ENCODE assay signal across 28 mouse cellular contexts in the genomic region with DNA sequence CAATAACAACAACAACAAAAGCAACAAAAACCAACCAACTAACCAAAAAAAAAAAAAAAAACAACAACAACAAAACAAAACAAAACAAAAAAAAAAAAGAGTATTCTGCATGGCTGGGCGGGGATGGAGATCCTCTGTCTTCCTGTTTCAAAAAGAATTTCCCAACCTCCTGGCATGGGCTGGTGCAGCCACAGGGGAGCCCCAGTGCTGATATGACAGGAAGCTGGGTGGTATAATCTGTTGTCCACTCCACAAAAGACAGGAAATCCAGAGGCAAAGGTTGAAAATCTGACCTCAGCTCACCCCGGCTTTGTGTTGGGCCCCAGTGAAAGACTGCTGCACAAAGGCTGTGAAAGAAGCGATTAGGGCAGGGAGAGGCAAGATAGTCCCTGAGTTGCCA. TPM values are rescaled to one million over a fixed set of nuclear protein-coding genes. Genes with fewer than 3 reads are reported as not detected.
A peak's percentile ranks its signal among the peaks of the same experiment; 100 is the strongest.
DNase-seq lines count a peak whose midpoint lies in the region; ATAC-seq and TF ChIP-seq lines count a peak whose summit lies in the region.
"Had no signal": no experiment of that assay in that cellular context is flagged by ENCODE, and none has a peak within 500 bp of the region (broad histone marks: within the 10 kb centered on the region; RNA-seq: fewer than 3 reads in every experiment).

No protein-coding gene starts in this region.

- ATAC-seq in granulocyte monocyte progenitor cell, adult 5-6 weeks (replicated peaks; ENCODE audit: poor library complexity, severe bottlenecking): peak; percentile 87
- ATAC-seq: CD4-positive, CD25-positive, alpha-beta regulatory T cell, adult 4 months; forebrain, embryonic 15.5 days; intestine, embryonic 15.5 days had no signal

- no peak for TF ChIP-seq CTCF in ES-Bruce4 (IDR thresholded peaks at IDR 0.05; ENCODE audit: low read depth, low read length)

- H3K9me3 ChIP-seq in ES-Bruce4 (replicated peaks; ENCODE audit: control insufficient read depth, insufficient read depth, low read length, poor library complexity, severe bottlenecking): no peaks in the 10 kb centered on the region
- H3K9me3 ChIP-seq: embryonic facial prominence, embryonic 13.5 days; forebrain, embryonic 12.5 days; forebrain, embryonic 15.5 days; heart, embryonic 10.5 days; heart, embryonic 13.5 days; intestine, embryonic 15.5 days had no signal

- TF ChIP-seq POLR2A in ES-Bruce4 (IDR thresholded peaks at IDR 0.05; ENCODE audit: insufficient read depth, low read length): no peak

- H3K27me3 ChIP-seq in ES-Bruce4 (ENCODE audit: control insufficient read depth, insufficient read depth, low read length, poor library complexity, severe bottlenecking): no peaks in the 10 kb centered on the region
- H3K27me3 ChIP-seq: embryonic facial prominence, embryonic 13.5 days; forebrain, embryonic 15.5 days; heart, embryonic 13.5 days; hindbrain, embryonic 12.5 days; intestine, embryonic 15.5 days had no signal

- peaks cover 3% of the 10 kb centered on the region for H3K4me1 ChIP-seq in ES-Bruce4 (ENCODE audit: control insufficient read depth, insufficient read depth, low read length)
- H3K4me1 ChIP-seq: forebrain, embryonic 15.5 days had no signal

- no peak overlapping the region for H3K4me3 ChIP-seq in ES-Bruce4 (ENCODE audit: low read depth, low read length)
- H3K4me3 ChIP-seq: embryonic facial prominence, embryonic 10.5 days; embryonic facial prominence, embryonic 13.5 days; erythroblast, embryonic 14.5 days; forebrain, embryonic 12.5 days; forebrain, embryonic 15.5 days; heart, adult 2 months; heart, embryonic 10.5 days; heart, embryonic 13.5 days; hindbrain, embryonic 12.5 days; intestine, embryonic 15.5 days had no signal

- no peak overlapping the region for H3K9ac ChIP-seq in ES-Bruce4 (ENCODE audit: low read depth, poor library complexity, severe bottlenecking)
- H3K9ac ChIP-seq: embryonic facial prominence, embryonic 13.5 days; forebrain, embryonic 12.5 days; forebrain, embryonic 15.5 days; heart, embryonic 13.5 days; hindbrain, embryonic 12.5 days; intestine, embryonic 15.5 days had no signal

- peak overlapping the region; percentile 28; the same call in 1 of the 2 replicates for H3K27ac ChIP-seq in ES-Bruce4 (ENCODE audit: insufficient read depth, low read length)
- H3K27ac ChIP-seq: embryonic facial prominence, embryonic 10.5 days; embryonic facial prominence, embryonic 13.5 days; forebrain, embryonic 12.5 days; forebrain, embryonic 15.5 days; heart, adult 2 months; heart, embryonic 10.5 days; heart, embryonic 13.5 days; hindbrain, embryonic 12.5 days; intestine, embryonic 15.5 days had no signal

- H3K36me3 ChIP-seq in ES-Bruce4 (ENCODE audit: control insufficient read depth, insufficient read depth, low read length, poor library complexity, severe bottlenecking): no peaks in the 10 kb centered on the region
- H3K36me3 ChIP-seq: embryonic facial prominence, embryonic 10.5 days; embryonic facial prominence, embryonic 13.5 days; forebrain, embryonic 12.5 days; forebrain, embryonic 15.5 days; G1E; heart, embryonic 10.5 days; heart, embryonic 13.5 days; hindbrain, embryonic 12.5 days; intestine, embryonic 15.5 days had no signal

- DNase-seq in lung, postnatal 36 days: peak; percentile 15
- no peak for DNase-seq in lung, postnatal 25 days (ENCODE audit: low spot score)
- DNase-seq in Muller cell, postnatal 12 days (ENCODE audit: inconsistent ontology term): no peak
- no peak for DNase-seq in adrenal gland, adult 2 months
- DNase-seq in cerebellum, postnatal 14 days: no peak
- DNase-seq: adrenal gland, adult 8-10 months; adrenal gland, postnatal 25 days; cerebellum, adult 11-12 months; cerebellum, adult 8-10 months; cerebellum, postnatal 10 days; embryo, embryonic 11 days; gastrocnemius, postnatal 25 days; heart, adult 2 months; heart, postnatal 14 days; heart, postnatal 4 days had no signal

- TF ChIP-seq EP300 in ES-Bruce4 (IDR thresholded peaks at IDR 0.05; ENCODE audit: insufficient read depth, low read depth, low read length): peak; percentile 35; the same call in 1 of the 2 replicates

RNA-seq across cellular contexts. Expression of a gene that starts 17.3 kb away (rescaled TPM):
- polyA plus RNA-seq in ES-Bruce4 (2011; ENCODE audit: insufficient read depth, insufficient read length, low read depth, missing spikeins): 75.0 and 78.6 TPM in 2 replicates
- total RNA-seq in granulocyte monocyte progenitor cell, adult 5-6 weeks (2014; fragmentation: Nextera tagmentation): not detected in 2 replicates
- total RNA-seq in granulocyte monocyte progenitor cell, adult 5-6 weeks (2017): 0.26 TPM in 1 of 2 replicates, not detected in the other
- 1 to 10 TPM; 6.1 to 9.6 TPM for total RNA-seq in adrenal gland, adult 2 months (2021)
- polyA plus RNA-seq in adrenal gland, adult 2 months (2012; rRNA removed): 3.8 and 5.8 TPM in 2 replicates
- polyA plus RNA-seq: CD4-positive, CD25-positive, alpha-beta regulatory T cell, adult 4 months; G1E had no signal

Comparison
In these comparisons a context has a peak if more than half of its experiments do, and no peak if none do; other contexts are left out.
1. RNA of a gene that starts 17.3 kb away (total RNA-seq): 6.1 to 9.6 TPM in adrenal gland, adult 2 months; 0.26 TPM in granulocyte monocyte progenitor cell, adult 5-6 weeks; every median in the first group is over 4 times any median in the second.